Mouse (Mus musculus): Measurements from ENCODE around the gene Tbcc.
A peak's percentile ranks its signal among the peaks of the same experiment; 100 is the strongest.
"Not testable (repeated sequence)": the region's sequence is repeated elsewhere in the genome, so short reads cannot be mapped to it uniquely, and the experiment has no call there.

The Tbcc gene

GRCm38 (mm10) chr17:46890116-46890815 lies at the start of gene Tbcc:
TSS of gene Tbcc (plus strand) at chr17:46890684.
- DNase-seq (ENCODE audit: low spot score), result peak; percentile 92

- DNase-seq (ENCODE audit: low spot score), result no peak
Measured at GRCm38 (mm10) chr17:46843022-46843421, 47.5 kb upstream of the Tbcc start.

- no peak for DNase-seq (ENCODE audit: low spot score)
Measured at GRCm38 (mm10) chr17:46843716-46844115, 46.8 kb upstream of the Tbcc start.

GRCm38 (mm10) chr17:46844811-46845210 lies 45.7 kb upstream of the Tbcc start:
- no peak for DNase-seq (ENCODE audit: low spot score)

GRCm38 (mm10) chr17:46845262-46845661 lies 45.2 kb upstream of the Tbcc start:
- DNase-seq (ENCODE audit: low spot score), result no peak

GRCm38 (mm10) chr17:46846573-46846972 lies 43.9 kb upstream of the Tbcc start:
- DNase-seq (ENCODE audit: low spot score), result not testable (repeated sequence)

GRCm38 (mm10) chr17:46847206-46847605 lies 43.3 kb upstream of the Tbcc start:
- no peak for DNase-seq (ENCODE audit: low spot score)

- no peak for DNase-seq (ENCODE audit: low spot score)
Measured at GRCm38 (mm10) chr17:46852725-46853124, 37.8 kb upstream of the Tbcc start.

GRCm38 (mm10) chr17:46853281-46853680 lies 37.2 kb upstream of the Tbcc start:
- DNase-seq (ENCODE audit: low spot score), result no peak

- DNase-seq (ENCODE audit: low spot score), result no peak
Measured at GRCm38 (mm10) chr17:46854096-46854495, 36.4 kb upstream of the Tbcc start.

GRCm38 (mm10) chr17:46854640-46855110 lies 35.8 kb upstream of the Tbcc start:
- no peak for DNase-seq (ENCODE audit: low spot score)

GRCm38 (mm10) chr17:46855328-46856106 lies 35.0 kb upstream of the Tbcc start:
- no peak for DNase-seq (ENCODE audit: low spot score)

- DNase-seq (ENCODE audit: low spot score), result no peak
Measured at GRCm38 (mm10) chr17:46856107-46856388, 34.4 kb upstream of the Tbcc start.

GRCm38 (mm10) chr17:46856471-46857360 lies 33.8 kb upstream of the Tbcc start:
- DNase-seq (ENCODE audit: low spot score), result peak; percentile 79

- DNase-seq (ENCODE audit: low spot score), result peak; percentile 72
Measured at GRCm38 (mm10) chr17:46857361-46857902, 33.1 kb upstream of the Tbcc start.

- peak; percentile 74 for DNase-seq (ENCODE audit: low spot score)
Measured at GRCm38 (mm10) chr17:46857903-46858748, 32.4 kb upstream of the Tbcc start, which contains the start of gene Bicral. TSS of gene Bicral (minus strand) at chr17:46858482.

- no peak for DNase-seq (ENCODE audit: low spot score)
Measured at GRCm38 (mm10) chr17:46858749-46859444, 31.6 kb upstream of the Tbcc start.

- DNase-seq (ENCODE audit: low spot score), result no peak
Measured at GRCm38 (mm10) chr17:46860120-46860519, 30.4 kb upstream of the Tbcc start.

- no peak for DNase-seq (ENCODE audit: low spot score)
Measured at GRCm38 (mm10) chr17:46864566-46865195, 25.8 kb upstream of the Tbcc start.

GRCm38 (mm10) chr17:46866836-46867235 lies 23.6 kb upstream of the Tbcc start:
- no peak for DNase-seq (ENCODE audit: low spot score)
